In genomic region chr7:12903623-12904022, GRCm38 (mm10) we compare ENCODE assay signal across 10 mouse cellular contexts. TPM values are rescaled to one million over a fixed set of nuclear protein-coding genes. Genes with fewer than 3 reads are reported as not detected.
DNase-seq lines count a peak whose midpoint lies in the region; ATAC-seq and TF ChIP-seq lines count a peak whose summit lies in the region.
"Had no signal": no experiment of that assay in that cellular context is flagged by ENCODE, and none has a peak within 500 bp of the region (broad histone marks: within the 10 kb centered on the region; RNA-seq: fewer than 3 reads in every experiment).

No protein-coding gene starts in this region.

- no peaks in the 10 kb centered on the region for H3K9me3 ChIP-seq in hindbrain, embryonic 13.5 days
- no peaks in the 10 kb centered on the region for H3K9me3 ChIP-seq in hindbrain, embryonic 12.5 days (replicated peaks)
- no peaks in the 10 kb centered on the region for H3K9me3 ChIP-seq in ES-E14 (ENCODE audit: control insufficient read depth, insufficient read depth, low read depth, low read length)
- H3K9me3 ChIP-seq: forebrain, embryonic 15.5 days; midbrain, embryonic 12.5 days had no signal

- H3K36me3 ChIP-seq in hindbrain, embryonic 13.5 days, result peaks cover 60% of the 10 kb centered on the region
- H3K36me3 ChIP-seq in hindbrain, embryonic 12.5 days, result peaks cover 42% of the 10 kb centered on the region
- peaks cover 19% of the 10 kb centered on the region for H3K36me3 ChIP-seq in ES-E14 (ENCODE audit: control insufficient read depth, insufficient read depth, low read length, poor library complexity, severe bottlenecking)

- H3K9ac ChIP-seq in hindbrain, embryonic 13.5 days, result 0 out of 2 replicates have a peak overlapping the region, but pooled peaks have one; percentile 39
- no peak overlapping the region for H3K9ac ChIP-seq in hindbrain, embryonic 12.5 days
- H3K9ac ChIP-seq in ES-E14 (ENCODE audit: insufficient read depth, low read depth, low read length, poor library complexity, severe bottlenecking), result peak overlapping the region; percentile 84
- H3K9ac ChIP-seq: forebrain, embryonic 15.5 days; midbrain, embryonic 12.5 days had no signal

- peak; percentile 70 for DNase-seq in ES-E14 (ENCODE audit: low read depth, low spot score)
- no peak for DNase-seq in left cerebral cortex, postnatal 4 days
- no peak for DNase-seq in right cerebral cortex, adult 2 months (ENCODE audit: low spot score in 2 of 2)
- no peak for DNase-seq in frontal cortex, adult 2 months (ENCODE audit: extremely low spot score in 1 of 2, low spot score in 1 of 2)

- H3K27me3 ChIP-seq in hindbrain, embryonic 13.5 days, result no peaks in the 10 kb centered on the region
- no peaks in the 10 kb centered on the region for H3K27me3 ChIP-seq in hindbrain, embryonic 12.5 days
- H3K27me3 ChIP-seq: forebrain, embryonic 15.5 days; midbrain, embryonic 12.5 days had no signal

- ATAC-seq in hindbrain, embryonic 13.5 days (ENCODE audit: low FRiP score), result no peak
- no peak for ATAC-seq in hindbrain, embryonic 12.5 days (ENCODE audit: low FRiP score)
- peak; percentile 80 for ATAC-seq in inflammation-experienced regulatory T-cells, adult 6 months
- ATAC-seq in monocyte, adult 5-6 weeks (replicated peaks; ENCODE audit: insufficient number of reproducible peaks, low FRiP score, low TSS enrichment, poor library complexity, severe bottlenecking), result 0 out of 2 replicates have a peak, but pooled peaks have one; percentile 38
- ATAC-seq: forebrain, embryonic 15.5 days had no signal

- no peak overlapping the region for H3K4me3 ChIP-seq in hindbrain, embryonic 13.5 days
- H3K4me3 ChIP-seq in hindbrain, embryonic 12.5 days, result no peak overlapping the region
- peak overlapping the region; percentile 49 to 77 for H3K4me3 ChIP-seq in ES-E14 (ENCODE audit: insufficient read depth in 1 of 2, low read depth in 1 of 2, low read length in 2 of 2, poor library complexity in 1 of 2, severe bottlenecking in 1 of 2)
- H3K4me3 ChIP-seq: forebrain, embryonic 15.5 days; midbrain, embryonic 12.5 days had no signal

- intact Hi-C loops in left cerebral cortex, postnatal 4 days (cut with DNase I), result no loop called here

- WGBS in hindbrain, embryonic 13.5 days, result 66% methylated on average over 10 of the region's 10 CpGs
- WGBS in hindbrain, embryonic 12.5 days, result 53% methylated on average over 10 of the region's 10 CpGs

- no peak overlapping the region for H3K4me2 ChIP-seq in hindbrain, embryonic 13.5 days
- no peak overlapping the region for H3K4me2 ChIP-seq in hindbrain, embryonic 12.5 days (replicated peaks)
- H3K4me2 ChIP-seq: forebrain, embryonic 15.5 days; midbrain, embryonic 12.5 days had no signal

- in situ Hi-C loops in ES-E14 (cut with MboI; ENCODE audit: low sequenced_read_pairs in 2 of 2, unreplicated experiment in 2 of 2), result no loop called here

- peaks cover 10% of the 10 kb centered on the region for H3K4me1 ChIP-seq in hindbrain, embryonic 13.5 days (replicated peaks)
- H3K4me1 ChIP-seq in hindbrain, embryonic 12.5 days, result no peaks in the 10 kb centered on the region
- H3K4me1 ChIP-seq in ES-E14 (ENCODE audit: control insufficient read depth in 2 of 2, insufficient read depth in 2 of 2, low read length in 2 of 2, poor library complexity in 1 of 2), result peaks cover 0 to 5% of the 10 kb centered on the region in 2 experiments; a peak in 1 of 4 replicates
- H3K4me1 ChIP-seq: midbrain, embryonic 12.5 days had no signal

- no peak overlapping the region for H3K27ac ChIP-seq in hindbrain, embryonic 13.5 days
- H3K27ac ChIP-seq in hindbrain, embryonic 12.5 days, result no peak overlapping the region
- H3K27ac ChIP-seq in ES-E14 (ENCODE audit: insufficient read depth, low read depth, low read length, poor library complexity, severe bottlenecking), result peak overlapping the region; percentile 63
- H3K27ac ChIP-seq: forebrain, embryonic 15.5 days; midbrain, embryonic 12.5 days had no signal

TF ChIP-seq in ES-E14, 5 proteins besides CTCF, POLR2A, EP300 and RAD21:
- TF ChIP-seq HCFC1 (IDR thresholded peaks at IDR 0.05; ENCODE audit: borderline replicate concordance, insufficient read depth, low read length) (peak; percentile 73; the same call in 1 of the 2 replicates), CHD2 (IDR thresholded peaks at IDR 0.05; ENCODE audit: low read depth, low read length) (no peak)

RNA-seq across cellular contexts. Expression of gene Zscan22, which starts 6.0 kb away (rescaled TPM):
- polyA plus RNA-seq in hindbrain, embryonic 13.5 days (2015; fragmentation: Nextera tagmentation; extraction: Ambion mirVana), result 10.6 and 10.9 TPM in 2 replicates
- 13.0 and 14.5 TPM in 2 replicates for polyA plus RNA-seq in hindbrain, embryonic 12.5 days (2016; fragmentation: Nextera tagmentation; extraction: Ambion mirVana)
- 5.1 and 5.7 TPM in 2 replicates for total RNA-seq in ES-E14 (2012; rRNA removed)
- 10 to 100 TPM; 10.5 to 11.0 (median 10.6) TPM for polyA plus RNA-seq in inflammation-experienced regulatory T-cells, adult 6 months (2017; shearing (Covaris generic))
- 0.75 to 3.9 TPM in 2 of 3 replicates, not detected in the other for total RNA-seq in monocyte, adult 5-6 weeks (2017)
- total RNA-seq in left cerebral cortex, postnatal 4 days (2021), result 10 to 100 TPM; 13.1 to 13.7 TPM
- 12.9 TPM in 2 replicates for polyA plus RNA-seq in frontal cortex, adult 2 months (2012; rRNA removed)

RNA-seq across cellular contexts. Expression of gene Rps5, which starts 18.5 kb away (rescaled TPM):
- polyA plus RNA-seq in hindbrain, embryonic 13.5 days (2015; fragmentation: Nextera tagmentation; extraction: Ambion mirVana), result 661 and 665 TPM in 2 replicates
- 497 and 613 TPM in 2 replicates for polyA plus RNA-seq in hindbrain, embryonic 12.5 days (2016; fragmentation: Nextera tagmentation; extraction: Ambion mirVana)
- total RNA-seq in ES-E14 (2012; rRNA removed), result 3,358 and 4,390 TPM in 2 replicates
- 1,000 to 10,000 TPM; 1,828 to 3,143 (median 2,832) TPM for polyA plus RNA-seq in inflammation-experienced regulatory T-cells, adult 6 months (2017; shearing (Covaris generic))
- total RNA-seq in monocyte, adult 5-6 weeks (2017), result 534 to 585 TPM (median 572 TPM) in 3 replicates
- 100 to 1,000 TPM; 784 to 787 TPM for total RNA-seq in left cerebral cortex, postnatal 4 days (2021)
- 776 and 848 TPM in 2 replicates for polyA plus RNA-seq in frontal cortex, adult 2 months (2012; rRNA removed)

RNA-seq across cellular contexts. Expression of gene Zfp128, which starts 22.6 kb away (rescaled TPM):
- polyA plus RNA-seq in hindbrain, embryonic 13.5 days (2015; fragmentation: Nextera tagmentation; extraction: Ambion mirVana), result 7.0 and 7.3 TPM in 2 replicates
- 6.2 and 6.4 TPM in 2 replicates for polyA plus RNA-seq in hindbrain, embryonic 12.5 days (2016; fragmentation: Nextera tagmentation; extraction: Ambion mirVana)
- 1.4 and 1.8 TPM in 2 replicates for total RNA-seq in ES-E14 (2012; rRNA removed)
- 1 to 10 TPM; 1.1 to 1.6 (median 1.6) TPM for polyA plus RNA-seq in inflammation-experienced regulatory T-cells, adult 6 months (2017; shearing (Covaris generic))
- 1.6 to 4.2 TPM (median 2.4 TPM) in 3 replicates for total RNA-seq in monocyte, adult 5-6 weeks (2017)
- total RNA-seq in left cerebral cortex, postnatal 4 days (2021), result 10 to 100 TPM in 1 of 2 experiments, 1 to 10 TPM in 1; 9.9 to 10.2 TPM
- 4.6 and 5.3 TPM in 2 replicates for polyA plus RNA-seq in frontal cortex, adult 2 months (2012; rRNA removed)

RNA-seq across cellular contexts. Expression of gene Rnf225, which starts 23.6 kb away (rescaled TPM):
- polyA plus RNA-seq in hindbrain, embryonic 13.5 days (2015; fragmentation: Nextera tagmentation; extraction: Ambion mirVana), result 0.70 TPM in 2 replicates
- polyA plus RNA-seq in hindbrain, embryonic 12.5 days (2016; fragmentation: Nextera tagmentation; extraction: Ambion mirVana), result 0.63 and 0.72 TPM in 2 replicates
- total RNA-seq in ES-E14 (2012; rRNA removed), result 4.4 and 6.9 TPM in 2 replicates
- polyA plus RNA-seq in inflammation-experienced regulatory T-cells, adult 6 months (2017; shearing (Covaris generic)), result under 1 TPM in 2 of 3 experiments, not detected in 1; 0.11 to 0.28 TPM
- total RNA-seq in monocyte, adult 5-6 weeks (2017), result 0.53 TPM in 1 of 3 replicates, not detected in the others
- 1 to 10 TPM; 1.2 to 1.6 TPM for total RNA-seq in left cerebral cortex, postnatal 4 days (2021)
- polyA plus RNA-seq in frontal cortex, adult 2 months (2012; rRNA removed), result 0.69 and 0.86 TPM in 2 replicates

Comparison
In these comparisons a context has a peak if more than half of its experiments do, and no peak if none do; other contexts are left out.
1. ATAC-seq: peak in inflammation-experienced regulatory T-cells, adult 6 months (single experiment) and monocyte, adult 5-6 weeks (single experiment); none in hindbrain, embryonic 13.5 days (single experiment) and hindbrain, embryonic 12.5 days (single experiment).
2. H3K4me3 ChIP-seq: peak in ES-E14 (2 of 2); none in hindbrain, embryonic 13.5 days (single experiment) and hindbrain, embryonic 12.5 days (single experiment).